Mouse (Mus musculus): ENCODE measurements at regions not wholly inside any gene's neighbourhood (a gene's known extent, or its start where the extent isn't known, plus 50 kb on each side); places are given as distances from the start of the nearest gene placed in this dataset.

- TF ChIP-seq FLI1 (IDR thresholded peaks at IDR 0.05; ENCODE audit: low read length) = no peak
- no peak for TF ChIP-seq GATA1 (IDR thresholded peaks at IDR 0.05; ENCODE audit: borderline replicate concordance, low read length)
These were observed 72.8 kb downstream of the Gm5426 start for GRCm38 (mm10) chr10:96209171-96209570.

All from megakaryocyte, embryonic 14.5 days (primary cell).